Mouse (Mus musculus): Measurements from ENCODE around the gene Dkc1.

- no peak for TF ChIP-seq GATA1 (IDR thresholded peaks at IDR 0.05; ENCODE audit: borderline replicate concordance, low read length)
- no peak for TF ChIP-seq FLI1 (IDR thresholded peaks at IDR 0.05; ENCODE audit: low read length)
These were observed 54.6 kb downstream of the Dkc1 start for GRCm38 (mm10) chrX:75150304-75150703.

Data from megakaryocyte, embryonic 14.5 days (primary cell).